Mouse (Mus musculus) lung, adult 2 months (tissue): Measurements from ENCODE around the gene Arhgap25.

Experiments
- CTCF ChIP-seq: fragments of 200-500 bp; IDR thresholded peaks from 2 replicates; pipeline ENCODE4 v1.5.1; 2011; ENCODE audit warnings: mild to moderate bottlenecking, low read length, control low read depth; ENCODE audit not compliant: insufficient read depth
- POLR2A ChIP-seq: fragments of 200-500 bp; IDR thresholded peaks from 2 replicates; pipeline ENCODE4 v1.6.1; 2011; ENCODE audit warnings: low read depth, mild to moderate bottlenecking, control low read depth, low read length, borderline replicate concordance; ENCODE audit errors: extremely low read depth

GRCm38 (mm10) chr6:87536270-87536669 lies 3.2 kb upstream of the Arhgap25 start:
- TF ChIP-seq POLR2A (no peak), CTCF (no peak)
